16 mouse cellular contexts compared by ENCODE assay signal in the genomic region with DNA sequence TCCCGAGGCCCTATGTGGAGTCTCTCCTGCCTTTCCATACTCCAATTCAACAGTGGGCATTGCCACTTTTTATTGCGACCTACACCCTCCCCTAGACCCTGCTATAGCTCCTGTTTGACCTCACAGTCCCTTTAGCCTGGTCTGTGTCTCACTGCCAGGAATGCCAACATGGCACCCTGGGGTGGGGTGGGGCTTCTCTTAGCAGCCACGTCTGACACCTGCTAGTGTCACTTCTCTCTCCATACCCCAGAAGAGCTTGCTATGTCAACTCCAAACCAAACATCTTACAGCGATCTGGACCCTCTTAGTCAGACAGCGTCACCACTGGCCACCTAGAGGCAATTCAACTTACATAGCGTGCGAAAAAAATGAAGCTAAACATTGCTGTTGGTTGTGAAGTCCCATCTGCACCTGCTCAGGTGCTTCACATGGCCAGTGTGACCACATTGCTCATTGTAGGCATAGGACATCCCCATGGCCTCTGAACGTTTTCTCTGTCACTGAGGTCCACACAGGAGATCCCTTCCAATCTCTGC. TPM values are rescaled to one million over a fixed set of nuclear protein-coding genes. Genes with fewer than 3 reads are reported as not detected.
DNase-seq lines count a peak whose midpoint lies in the region; ATAC-seq and TF ChIP-seq lines count a peak whose summit lies in the region.
"Had no signal": no experiment of that assay in that cellular context is flagged by ENCODE, and none has a peak within 500 bp of the region (broad histone marks: within the 10 kb centered on the region; RNA-seq: fewer than 3 reads in every experiment).

No protein-coding gene starts in this region.

- H3K9ac ChIP-seq in neural tube, embryonic 12.5 days, result no peak overlapping the region
- no peak overlapping the region; the same call in 1 of the 2 replicates for H3K9ac ChIP-seq in hindbrain, embryonic 16.5 days (ENCODE audit: low read depth, low read length)
- no peak overlapping the region for H3K9ac ChIP-seq in heart, embryonic 11.5 days (ENCODE audit: low read depth, low read length)
- H3K9ac ChIP-seq: liver, postnatal 0 days had no signal

- peaks cover 49% of the 10 kb centered on the region for H3K4me1 ChIP-seq in neural tube, embryonic 12.5 days
- peaks cover 36% of the 10 kb centered on the region for H3K4me1 ChIP-seq in hindbrain, embryonic 16.5 days (ENCODE audit: control insufficient read depth, insufficient read depth, low read depth, low read length)
- H3K4me1 ChIP-seq in olfactory bulb, adult 2 months (ENCODE audit: control insufficient read depth, insufficient read depth, low read length), result peaks cover 42% of the 10 kb centered on the region
- no peaks in the 10 kb centered on the region for H3K4me1 ChIP-seq in kidney, adult 2 months (ENCODE audit: control insufficient read depth, insufficient read depth, low read length)
- H3K4me1 ChIP-seq in heart, embryonic 11.5 days (ENCODE audit: control insufficient read depth, insufficient read depth, low read length), result peaks cover 32% of the 10 kb centered on the region

- peak; percentile 67 for DNase-seq in cerebellum, adult 9-10 months
- no peak for DNase-seq in cerebellum, adult 11 months
- no peak for DNase-seq in neural tube, embryonic 10.5 days (ENCODE audit: extremely low spot score, low spot score)
- no peak for DNase-seq in kidney, adult 2 months
- DNase-seq: gastrocnemius, adult 2 months; layer of hippocampus, adult 9-11 months; left cerebral cortex, postnatal 4 days; liver, postnatal 0 days; right cerebral cortex, adult 18-20 months; thymus, adult 2 months had no signal

- H3K36me3 ChIP-seq in neural tube, embryonic 12.5 days, result no peaks in the 10 kb centered on the region
- no peaks in the 10 kb centered on the region for H3K36me3 ChIP-seq in hindbrain, embryonic 16.5 days (ENCODE audit: control insufficient read depth, insufficient read depth, low read length)
- H3K36me3 ChIP-seq in kidney, adult 2 months (ENCODE audit: control insufficient read depth, insufficient read depth, low read length), result no peaks in the 10 kb centered on the region
- no peaks in the 10 kb centered on the region for H3K36me3 ChIP-seq in heart, embryonic 11.5 days (ENCODE audit: control insufficient read depth, insufficient read depth, low read length)
- H3K36me3 ChIP-seq: kidney, embryonic 15.5 days had no signal

- H3K4me3 ChIP-seq in neural tube, embryonic 12.5 days, result no peak overlapping the region
- H3K4me3 ChIP-seq in hindbrain, embryonic 16.5 days (ENCODE audit: low read length), result peak overlapping the region; percentile 73; the same call in 1 of the 2 replicates
- H3K4me3 ChIP-seq in olfactory bulb, adult 2 months (ENCODE audit: insufficient read depth, low read depth, low read length), result peak overlapping the region; percentile 97
- no peak overlapping the region for H3K4me3 ChIP-seq in kidney, adult 2 months (ENCODE audit: insufficient read depth, low read depth, low read length)
- no peak overlapping the region for H3K4me3 ChIP-seq in heart, embryonic 11.5 days (ENCODE audit: low read depth, low read length)
- H3K4me3 ChIP-seq: erythroblast, embryonic 14.5 days had no signal

- 51% methylated on average over 8 of the region's 8 CpGs for WGBS in neural tube, embryonic 12.5 days
- 48% methylated on average over 8 of the region's 8 CpGs for WGBS in hindbrain, embryonic 16.5 days
- WGBS in olfactory bulb, adult 2 months, result 47% methylated on average over 8 of the region's 8 CpGs
- WGBS in kidney, adult 2 months, result 85% methylated on average over 8 of the region's 8 CpGs
- 48% methylated on average over 8 of the region's 8 CpGs for WGBS in heart, embryonic 11.5 days (ENCODE audit: insufficient replicate concordance)

- no peak for TF ChIP-seq POLR2A in olfactory bulb, adult 2 months (IDR thresholded peaks at IDR 0.05; ENCODE audit: insufficient read depth, low read depth, low read length)
- no peak for TF ChIP-seq POLR2A in kidney, adult 2 months (IDR thresholded peaks at IDR 0.05; ENCODE audit: low read depth, low read length)

- H3K27ac ChIP-seq in neural tube, embryonic 12.5 days, result no peak overlapping the region
- peak overlapping the region; percentile 93 for H3K27ac ChIP-seq in hindbrain, embryonic 16.5 days (ENCODE audit: low read depth, low read length)
- 0 out of 2 replicates have a peak overlapping the region, but pooled peaks have one; percentile 73 for H3K27ac ChIP-seq in olfactory bulb, adult 2 months (ENCODE audit: insufficient read depth, low read depth, low read length)
- H3K27ac ChIP-seq in kidney, adult 2 months (ENCODE audit: insufficient read depth, low read depth, low read length), result no peak overlapping the region
- no peak overlapping the region for H3K27ac ChIP-seq in heart, embryonic 11.5 days (ENCODE audit: low read depth, low read length)
- H3K27ac ChIP-seq: kidney, embryonic 15.5 days had no signal

- TF ChIP-seq CTCF in olfactory bulb, adult 2 months (IDR thresholded peaks at IDR 0.05; ENCODE audit: insufficient read depth, low read depth, low read length), result no peak
- TF ChIP-seq CTCF in kidney, adult 2 months (conservative IDR thresholded peaks at IDR 0.05; ENCODE audit: insufficient read depth, insufficient read length, low read depth, low read length), result no peak

- ATAC-seq in neural tube, embryonic 12.5 days (ENCODE audit: low FRiP score, low read depth), result no peak
- ATAC-seq in hindbrain, embryonic 16.5 days, result no peak
- ATAC-seq in heart, embryonic 11.5 days (replicated peaks; ENCODE audit: insufficient number of reproducible peaks, low FRiP score, low TSS enrichment), result no peak
- ATAC-seq: liver, postnatal 0 days had no signal

- H3K9me3 ChIP-seq in neural tube, embryonic 12.5 days, result no peaks in the 10 kb centered on the region
- no peaks in the 10 kb centered on the region for H3K9me3 ChIP-seq in hindbrain, embryonic 16.5 days (ENCODE audit: control insufficient read depth, low read length)
- H3K9me3 ChIP-seq in heart, embryonic 11.5 days (replicated peaks; ENCODE audit: control insufficient read depth, low read length), result no peaks in the 10 kb centered on the region
- H3K9me3 ChIP-seq: kidney, embryonic 15.5 days had no signal

- peaks cover 49% of the 10 kb centered on the region for H3K27me3 ChIP-seq in neural tube, embryonic 12.5 days (replicated peaks)
- no peaks in the 10 kb centered on the region for H3K27me3 ChIP-seq in hindbrain, embryonic 16.5 days (replicated peaks; ENCODE audit: control insufficient read depth, insufficient read depth, low read length)
- H3K27me3 ChIP-seq in kidney, adult 2 months (replicated peaks; ENCODE audit: control insufficient read depth, insufficient read depth, low read length), result no peaks in the 10 kb centered on the region
- H3K27me3 ChIP-seq in heart, embryonic 11.5 days (ENCODE audit: control insufficient read depth, insufficient read depth, low read length), result peaks cover 51% of the 10 kb centered on the region

- H3K4me2 ChIP-seq in neural tube, embryonic 12.5 days (replicated peaks), result peak overlapping the region; percentile 64
- peak overlapping the region; percentile 94 for H3K4me2 ChIP-seq in hindbrain, embryonic 16.5 days (ENCODE audit: low read length)
- no peak overlapping the region for H3K4me2 ChIP-seq in heart, embryonic 11.5 days

RNA-seq across cellular contexts. Expression of a gene that starts 4.5 kb away (rescaled TPM):
- 40.2 and 47.5 TPM in 2 replicates for polyA plus RNA-seq in neural tube, embryonic 12.5 days (2016; fragmentation: Nextera tagmentation; extraction: Ambion mirVana)
- polyA plus RNA-seq in hindbrain, embryonic 16.5 days (2015; fragmentation: Nextera tagmentation; extraction: Ambion mirVana), result 143 and 146 TPM in 2 replicates
- polyA plus RNA-seq in olfactory bulb, adult 2 months (2012; ENCODE audit: insufficient read depth, insufficient read length, low replicate concordance, missing spikeins), result not detected in 2 replicates
- 3.6 and 4.0 TPM in 2 replicates for polyA plus RNA-seq in kidney, adult 2 months (2012; rRNA removed)
- 1.5 and 2.0 TPM in 2 replicates for polyA plus RNA-seq in heart, embryonic 11.5 days (2014; fragmentation: Nextera tagmentation; extraction: Ambion mirVana)
- polyA plus RNA-seq: erythroblast, embryonic 14.5 days had no signal

RNA-seq across cellular contexts. Expression of a gene that starts 10.5 kb away (rescaled TPM):
- 25.6 and 26.2 TPM in 2 replicates for polyA plus RNA-seq in neural tube, embryonic 12.5 days (2016; fragmentation: Nextera tagmentation; extraction: Ambion mirVana)
- polyA plus RNA-seq in hindbrain, embryonic 16.5 days (2015; fragmentation: Nextera tagmentation; extraction: Ambion mirVana), result 57.4 and 58.3 TPM in 2 replicates
- polyA plus RNA-seq in olfactory bulb, adult 2 months (2012; ENCODE audit: insufficient read depth, insufficient read length, low replicate concordance, missing spikeins), result not detected in 2 replicates
- 0.01 and 0.06 TPM in 2 replicates for polyA plus RNA-seq in kidney, adult 2 months (2012; rRNA removed)
- 0.18 and 0.46 TPM in 2 replicates for polyA plus RNA-seq in heart, embryonic 11.5 days (2014; fragmentation: Nextera tagmentation; extraction: Ambion mirVana)
- polyA plus RNA-seq: erythroblast, embryonic 14.5 days; thymus, adult 2 months had no signal

RNA-seq across cellular contexts. Expression of a gene that starts 25.1 kb away (rescaled TPM):
- polyA plus RNA-seq in neural tube, embryonic 12.5 days (2016; fragmentation: Nextera tagmentation; extraction: Ambion mirVana), result 213 and 232 TPM in 2 replicates
- polyA plus RNA-seq in hindbrain, embryonic 16.5 days (2015; fragmentation: Nextera tagmentation; extraction: Ambion mirVana), result 419 and 442 TPM in 2 replicates
- 1,020 and 1,388 TPM in 2 replicates for polyA plus RNA-seq in olfactory bulb, adult 2 months (2012; ENCODE audit: insufficient read depth, insufficient read length, low replicate concordance, missing spikeins)
- 305 and 325 TPM in 2 replicates for polyA plus RNA-seq in kidney, adult 2 months (2012; rRNA removed)
- 150 and 156 TPM in 2 replicates for polyA plus RNA-seq in heart, embryonic 11.5 days (2014; fragmentation: Nextera tagmentation; extraction: Ambion mirVana)

RNA-seq across cellular contexts. Expression of a gene that starts 33.9 kb away (rescaled TPM):
- polyA plus RNA-seq in neural tube, embryonic 12.5 days (2016; fragmentation: Nextera tagmentation; extraction: Ambion mirVana), result 1.5 and 2.0 TPM in 2 replicates
- polyA plus RNA-seq in hindbrain, embryonic 16.5 days (2015; fragmentation: Nextera tagmentation; extraction: Ambion mirVana), result 5.7 and 7.4 TPM in 2 replicates
- not detected in 2 replicates for polyA plus RNA-seq in olfactory bulb, adult 2 months (2012; ENCODE audit: insufficient read depth, insufficient read length, low replicate concordance, missing spikeins)
- polyA plus RNA-seq in kidney, adult 2 months (2012; rRNA removed), result 0.08 TPM in 1 of 2 replicates, not detected in the other
- 0.20 TPM in 2 replicates for polyA plus RNA-seq in heart, embryonic 11.5 days (2014; fragmentation: Nextera tagmentation; extraction: Ambion mirVana)
- polyA plus RNA-seq: erythroblast, embryonic 14.5 days; liver, postnatal 0 days had no signal

RNA-seq across cellular contexts. Expression of a gene that starts 42.7 kb away (rescaled TPM):
- polyA plus RNA-seq in neural tube, embryonic 12.5 days (2016; fragmentation: Nextera tagmentation; extraction: Ambion mirVana), result 1.5 and 3.0 TPM in 2 replicates
- polyA plus RNA-seq in hindbrain, embryonic 16.5 days (2015; fragmentation: Nextera tagmentation; extraction: Ambion mirVana), result 0.14 and 0.26 TPM in 2 replicates
- not detected in 2 replicates for polyA plus RNA-seq in olfactory bulb, adult 2 months (2012; ENCODE audit: insufficient read depth, insufficient read length, low replicate concordance, missing spikeins)
- polyA plus RNA-seq in kidney, adult 2 months (2012; rRNA removed), result 4.0 and 5.0 TPM in 2 replicates
- 0.19 and 0.34 TPM in 2 replicates for polyA plus RNA-seq in heart, embryonic 11.5 days (2014; fragmentation: Nextera tagmentation; extraction: Ambion mirVana)

Comparison
In these comparisons a context has a peak if more than half of its experiments do, and no peak if none do; other contexts are left out.
1. H3K27ac ChIP-seq: peak in hindbrain, embryonic 16.5 days (single experiment) and olfactory bulb, adult 2 months (single experiment); none in neural tube, embryonic 12.5 days (single experiment), kidney, adult 2 months (single experiment) and heart, embryonic 11.5 days (single experiment).
2. H3K4me3 ChIP-seq: peak in hindbrain, embryonic 16.5 days (single experiment) and olfactory bulb, adult 2 months (single experiment); none in neural tube, embryonic 12.5 days (single experiment), kidney, adult 2 months (single experiment) and heart, embryonic 11.5 days (single experiment).
3. RNA of a gene that starts 10.5 kb away (polyA plus RNA-seq): 57.4 to 58.3 TPM in hindbrain, embryonic 16.5 days, 25.6 to 26.2 TPM in neural tube, embryonic 12.5 days and not detected in olfactory bulb, adult 2 months; 0.18 to 0.46 TPM in heart, embryonic 11.5 days and 0.01 to 0.06 TPM in kidney, adult 2 months; every median in the first group is over 10 times any median in the second.